Mouse (Mus musculus) megakaryocyte, embryonic 14.5 days (primary cell): ENCODE measurements at regions not wholly inside any gene's neighbourhood (a gene's known extent, or its start where the extent isn't known, plus 50 kb on each side); places are given as distances from the start of the nearest gene placed in this dataset.

ENCODE experiments used
- FLI1 ChIP-seq: IDR thresholded peaks from 2 replicates; pipeline ENCODE4 v1.6.1; 2012; ENCODE audit warnings: low read length, inconsistent platforms, mixed read lengths
- GATA1 ChIP-seq: IDR thresholded peaks from 3 replicates; pipeline ENCODE4 v1.6.1; 2012; ENCODE audit warnings: mixed read lengths, low read length, inconsistent platforms, borderline replicate concordance

DNA sequence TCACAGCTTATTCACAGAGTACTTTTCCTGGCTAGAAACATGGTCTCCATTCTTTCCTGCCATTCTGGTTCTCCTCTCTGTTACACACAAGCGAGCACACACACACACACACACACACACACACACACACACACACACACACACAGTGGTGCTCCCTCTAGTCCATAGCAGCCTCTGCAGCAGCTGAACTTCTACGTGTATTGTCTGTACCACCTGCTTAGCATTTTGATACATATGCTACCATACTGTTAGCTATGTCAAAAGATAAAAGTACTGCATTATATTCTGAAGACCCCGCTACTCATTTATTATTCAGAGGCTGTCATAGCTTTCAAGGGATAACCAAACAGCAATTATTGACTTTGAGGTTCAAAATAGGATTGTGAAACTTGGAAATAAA lies 372.3 kb upstream of the Rag2 start:
- TF ChIP-seq GATA1 (no peak), FLI1 (no peak)
